Mouse (Mus musculus): Measurements from ENCODE around the gene Muc4.

DNA sequence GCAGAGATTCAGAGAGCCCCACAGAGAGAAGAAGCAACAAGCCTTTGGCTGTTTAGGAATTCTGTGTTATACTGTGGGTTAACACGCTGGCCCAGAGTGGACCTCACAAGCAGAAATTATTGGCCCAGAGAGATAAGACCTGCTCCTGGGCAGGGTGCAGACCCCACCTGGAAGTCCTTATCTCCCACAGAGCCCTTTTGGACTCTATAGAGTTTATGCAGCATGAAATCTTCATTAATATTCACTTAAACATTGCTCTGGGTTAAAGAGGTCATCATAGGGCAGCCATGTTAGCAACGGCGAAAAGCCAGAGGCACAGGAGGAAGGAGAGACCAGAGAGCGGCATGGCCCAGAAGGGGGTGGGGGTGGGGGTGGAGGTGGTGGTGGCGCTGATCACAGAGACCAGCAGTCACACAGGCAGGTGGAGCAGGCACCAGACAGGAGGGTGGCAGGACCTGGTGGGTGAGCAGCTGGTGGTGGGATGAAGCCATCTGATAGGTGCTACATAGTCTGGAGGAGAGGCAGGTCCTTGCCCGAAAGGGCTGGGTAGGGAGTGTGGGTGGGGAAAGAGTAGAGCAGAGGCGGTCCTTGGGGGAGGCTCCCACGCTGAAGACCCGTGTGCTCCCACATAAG lies 27.7 kb upstream of the Muc4 start:
- TF ChIP-seq CEBPB (IDR thresholded peaks at IDR 0.05; ENCODE audit: insufficient read depth, poor library complexity, severe bottlenecking), result no peak
- no peak for TF ChIP-seq SRF (IDR thresholded peaks at IDR 0.05; ENCODE audit: control insufficient read depth, insufficient read length, low read depth)
- no peak for TF ChIP-seq USF1 (IDR thresholded peaks at IDR 0.05; ENCODE audit: low read depth)
- TF ChIP-seq POLR2A (IDR thresholded peaks at IDR 0.05; ENCODE audit: insufficient read length, low read depth), result no peak
- no peak for TF ChIP-seq TCF12 (IDR thresholded peaks at IDR 0.05; ENCODE audit: insufficient read depth, poor library complexity, severe bottlenecking)
- no peak for TF ChIP-seq MYOG (IDR thresholded peaks at IDR 0.05; ENCODE audit: control insufficient read depth in 1 of 3, insufficient read depth in 1 of 3, insufficient read length in 2 of 3, low read depth in 2 of 3)
- TF ChIP-seq MYOD1 (IDR thresholded peaks at IDR 0.05; ENCODE audit: control insufficient read depth in 1 of 3, insufficient read length in 2 of 3, low read depth in 2 of 3), result no peak
- TF ChIP-seq REST (IDR thresholded peaks at IDR 0.05; ENCODE audit: insufficient read depth, insufficient read length), result no peak
- no peak for TF ChIP-seq POLR2AphosphoS2 (IDR thresholded peaks at IDR 0.05; ENCODE audit: insufficient read length, low read depth)
- TF ChIP-seq MAX (IDR thresholded peaks at IDR 0.05; ENCODE audit: low read depth), result no peak
- TF ChIP-seq TCF3 (IDR thresholded peaks at IDR 0.05; ENCODE audit: insufficient read length, low read depth), result no peak

Data from myocyte (in vitro differentiated cells).